Mouse (Mus musculus) ES-E14 (cell line): ENCODE measurements around the gene Palld.

Experiments used
- CHD2 ChIP-seq: IDR thresholded peaks from 2 replicates; pipeline ENCODE4 v1.6.1; 2014; ENCODE audit warnings: mild to moderate bottlenecking, low read depth, low read length, inconsistent platforms
- HCFC1 ChIP-seq: IDR thresholded peaks from 2 replicates; pipeline ENCODE4 v1.6.1; 2012; ENCODE audit warnings: low read length, inconsistent platforms, borderline replicate concordance; ENCODE audit not compliant: insufficient read depth
- ZC3H11A ChIP-seq: IDR thresholded peaks from 2 replicates; pipeline ENCODE4 v1.6.1; 2012; ENCODE audit warnings: low read depth, mild to moderate bottlenecking, inconsistent platforms, low read length, borderline replicate concordance
- ZNF384 ChIP-seq: IDR thresholded peaks from 2 replicates; pipeline ENCODE4 v1.6.1; 2012; ENCODE audit warnings: low read depth, low read length, inconsistent platforms

GRCm38 (mm10) chr8:61623485-61624417 is 278.7 kb downstream of the Palld start:
- TF ChIP-seq HCFC1 (no peak), CHD2 (no peak), ZC3H11A (no peak), ZNF384 (no peak)
